In genomic region chr7:132788826-132789225, GRCm38 (mm10) we compare ENCODE assay signal across 13 mouse cellular contexts. TPM values are rescaled to one million over a fixed set of nuclear protein-coding genes. Genes with fewer than 3 reads are reported as not detected.
DNase-seq lines count a peak whose midpoint lies in the region; ATAC-seq and TF ChIP-seq lines count a peak whose summit lies in the region.
"Had no signal": no experiment of that assay in that cellular context is flagged by ENCODE, and none has a peak within 500 bp of the region (broad histone marks: within the 10 kb centered on the region; RNA-seq: fewer than 3 reads in every experiment).

No protein-coding gene starts in this region.

- H3K27ac ChIP-seq in brown adipose tissue, adult 24 weeks (replicated peaks; ENCODE audit: low read depth, low read length): peak overlapping the region; percentile 89
- no peak overlapping the region for H3K27ac ChIP-seq in forebrain, postnatal 0 days (ENCODE audit: low read depth, low read length)
- H3K27ac ChIP-seq: heart, embryonic 13.5 days; hindbrain, embryonic 14.5 days; kidney, embryonic 15.5 days had no signal

- DNase-seq in cerebellum, adult 18-20 months: peak; percentile 56 to 66
- DNase-seq in cerebellum, adult 11 months: no peak
- peak; percentile 65 to 85 for DNase-seq in layer of hippocampus, adult 18-20 months (ENCODE audit: low spot score in 2 of 2)
- peak; percentile 85 to 89 for DNase-seq in left cerebral cortex, postnatal 36 days (ENCODE audit: low spot score in 2 of 2)
- no peak for DNase-seq in thymus, postnatal 0 days (ENCODE audit: low spot score)
- DNase-seq in testis, postnatal 14 days (ENCODE audit: low spot score): no peak
- DNase-seq in forebrain, postnatal 0 days: no peak
- DNase-seq: B cell, adult 2 months; lung, embryonic 14.5 days had no signal

- intact Hi-C loops in left cerebral cortex, postnatal 36 days (cut with DNase I): no loop called here

- TF ChIP-seq CTCF in forebrain, postnatal 0 days (IDR thresholded peaks at IDR 0.05; ENCODE audit: low read depth): no peak

- H3K36me3 ChIP-seq in forebrain, postnatal 0 days (ENCODE audit: insufficient read depth): no peaks in the 10 kb centered on the region
- H3K36me3 ChIP-seq: heart, embryonic 13.5 days; kidney, embryonic 15.5 days had no signal

- H3K9me3 ChIP-seq in forebrain, postnatal 0 days (ENCODE audit: low read length): no peaks in the 10 kb centered on the region
- H3K9me3 ChIP-seq: heart, embryonic 13.5 days; kidney, embryonic 15.5 days had no signal

- H3K27me3 ChIP-seq in forebrain, postnatal 0 days (ENCODE audit: insufficient read depth, low read length): no peaks in the 10 kb centered on the region
- H3K27me3 ChIP-seq: heart, embryonic 13.5 days; kidney, embryonic 15.5 days had no signal

- ATAC-seq in forebrain, postnatal 0 days: no peak

- WGBS in forebrain, postnatal 0 days: 89% methylated on average over 13 of the region's 13 CpGs

- no peak overlapping the region for H3K4me3 ChIP-seq in brown adipose tissue, adult 24 weeks (ENCODE audit: insufficient read depth, low read depth, low read length)
- no peak overlapping the region for H3K4me3 ChIP-seq in forebrain, postnatal 0 days (ENCODE audit: low read depth, low read length)
- H3K4me3 ChIP-seq: heart, embryonic 13.5 days; kidney, embryonic 15.5 days had no signal

- H3K9ac ChIP-seq in forebrain, postnatal 0 days: no peak overlapping the region
- H3K9ac ChIP-seq: heart, embryonic 13.5 days; hindbrain, embryonic 14.5 days; kidney, embryonic 15.5 days; lung, embryonic 14.5 days had no signal

- H3K4me1 ChIP-seq in brown adipose tissue, adult 24 weeks (ENCODE audit: control insufficient read depth, insufficient read depth, insufficient read length, low read length): peaks cover 78% of the 10 kb centered on the region
- H3K4me1 ChIP-seq in forebrain, postnatal 0 days (ENCODE audit: insufficient read depth): peaks cover 9% of the 10 kb centered on the region

- no peak overlapping the region for H3K4me2 ChIP-seq in forebrain, postnatal 0 days (ENCODE audit: low read depth)
- H3K4me2 ChIP-seq: heart, embryonic 13.5 days; hindbrain, embryonic 14.5 days; kidney, embryonic 15.5 days; lung, embryonic 14.5 days had no signal

RNA-seq across cellular contexts. Expression of gene Fam53b, which starts 24.9 kb away (rescaled TPM):
- 44.1 and 50.2 TPM in 2 replicates for polyA plus RNA-seq in brown adipose tissue, adult 24 weeks (2012; ENCODE audit: insufficient read depth, insufficient read length, missing spikeins)
- total RNA-seq in layer of hippocampus, adult 18-20 months (2021): 10 to 100 TPM; 50.6 to 51.7 TPM
- total RNA-seq in left cerebral cortex, postnatal 36 days (2021): 10 to 100 TPM; 50.9 to 61.0 TPM
- polyA plus RNA-seq in thymus, postnatal 0 days (2015; fragmentation: Nextera tagmentation; extraction: Ambion mirVana): 30.5 and 37.7 TPM in 2 replicates
- 5.6 and 15.4 TPM in 2 replicates for total RNA-seq in forebrain, postnatal 0 days (2014; rRNA removed)
- polyA plus RNA-seq in forebrain, postnatal 0 days (2015; fragmentation: Nextera tagmentation; extraction: Ambion mirVana): 5.6 and 5.8 TPM in 2 replicates

Comparison
In these comparisons a context has a peak if more than half of its experiments do, and no peak if none do; other contexts are left out.
1. DNase-seq: peak in cerebellum, adult 18-20 months (2 of 2), layer of hippocampus, adult 18-20 months (2 of 2) and left cerebral cortex, postnatal 36 days (2 of 2); none in cerebellum, adult 11 months (single experiment), thymus, postnatal 0 days (single experiment), testis, postnatal 14 days (single experiment) and forebrain, postnatal 0 days (single experiment).